Mouse (Mus musculus): ENCODE measurements around the gene Tsr2.

The Tsr2 gene

DNA sequence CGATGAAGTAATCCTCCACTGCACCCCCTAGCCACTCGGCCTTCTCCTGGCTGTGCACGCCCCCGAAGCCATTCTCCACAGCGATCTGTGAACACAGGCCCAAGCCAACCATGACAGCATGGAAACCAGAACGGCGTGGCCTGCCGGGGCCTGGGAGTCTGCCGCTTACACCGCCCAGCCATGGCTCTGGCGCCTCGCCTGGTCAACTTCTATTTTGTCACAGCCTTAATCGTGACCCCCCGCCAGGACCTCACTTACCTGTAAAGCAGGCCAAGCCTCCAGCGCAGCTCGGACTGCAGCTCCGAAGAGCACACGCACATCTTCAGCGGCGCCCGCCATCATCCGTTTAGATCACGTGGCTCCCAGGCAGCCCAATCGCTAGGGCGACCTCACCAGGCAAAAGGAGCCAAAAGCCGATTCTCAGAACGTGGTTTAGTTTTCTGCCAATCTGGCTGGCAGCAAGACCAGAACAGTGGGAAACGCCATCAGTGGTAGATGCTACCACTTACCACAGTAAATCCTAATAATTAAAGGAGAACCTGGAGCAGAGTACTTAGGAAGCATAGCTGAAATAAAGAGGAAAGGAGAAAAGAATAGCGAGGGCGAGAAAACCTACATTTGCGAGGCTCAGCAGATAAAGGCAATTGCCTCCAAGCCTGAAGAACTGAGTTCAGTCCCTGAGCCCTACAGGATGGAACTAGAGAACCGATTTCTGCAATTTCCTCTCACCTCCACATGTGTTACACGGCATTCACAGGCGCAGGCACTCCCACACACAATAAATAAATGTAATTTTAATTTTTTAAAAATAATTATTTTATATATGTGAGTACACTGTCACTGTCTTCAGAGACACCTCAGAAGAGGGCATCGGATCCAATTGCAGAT, at the start of gene Tsr2:
Gene Tsr2, minus strand, starts transcription at position 373 of the 888 bp plus-strand sequence.
- DNase-seq (ENCODE audit: extremely low read depth, insufficient read length, low spot score): peak; percentile 81

DNA sequence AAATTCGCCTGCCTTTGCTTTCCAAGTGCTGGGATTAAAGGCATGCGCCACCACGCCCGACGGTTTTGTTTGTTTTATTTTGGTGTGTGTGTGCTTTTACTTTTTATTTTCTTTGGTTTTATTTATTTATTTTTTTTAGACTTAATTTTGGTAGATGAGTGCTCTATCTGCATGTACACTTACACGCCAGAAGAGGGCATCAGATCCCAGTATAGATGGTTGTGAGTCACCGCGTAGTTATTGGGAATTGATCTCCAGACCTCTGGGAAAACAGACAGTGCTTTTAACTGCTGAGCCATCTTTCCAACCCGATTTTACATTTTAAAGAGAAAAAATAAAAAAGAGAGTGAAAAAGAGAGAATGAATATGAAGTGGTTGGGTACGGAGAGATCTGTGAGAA, 36.4 kb upstream of the Tsr2 start:
- no peak for DNase-seq (ENCODE audit: extremely low read depth, insufficient read length, low spot score)

DNA sequence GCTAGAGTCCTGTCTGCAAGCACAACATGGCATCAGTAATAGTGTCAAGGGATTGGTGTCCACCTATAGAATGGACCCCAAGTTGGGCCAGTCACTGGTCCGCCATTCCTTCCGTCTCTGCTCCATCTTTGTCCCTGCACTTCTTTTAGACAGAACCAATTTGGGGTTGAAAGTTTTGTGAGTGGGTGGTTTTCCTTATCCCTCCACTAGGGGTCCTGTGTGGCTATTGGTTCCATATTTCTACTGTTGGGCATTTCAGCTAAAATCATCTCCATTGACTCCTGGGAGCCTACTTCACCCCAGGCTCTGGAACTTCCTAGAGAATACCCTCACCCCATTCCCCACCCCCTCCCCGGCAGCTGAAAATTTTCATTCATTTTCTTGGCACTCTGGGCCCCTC, 34.1 kb upstream of the Tsr2 start:
- no peak for DNase-seq (ENCODE audit: extremely low read depth, insufficient read length, low spot score)

DNA sequence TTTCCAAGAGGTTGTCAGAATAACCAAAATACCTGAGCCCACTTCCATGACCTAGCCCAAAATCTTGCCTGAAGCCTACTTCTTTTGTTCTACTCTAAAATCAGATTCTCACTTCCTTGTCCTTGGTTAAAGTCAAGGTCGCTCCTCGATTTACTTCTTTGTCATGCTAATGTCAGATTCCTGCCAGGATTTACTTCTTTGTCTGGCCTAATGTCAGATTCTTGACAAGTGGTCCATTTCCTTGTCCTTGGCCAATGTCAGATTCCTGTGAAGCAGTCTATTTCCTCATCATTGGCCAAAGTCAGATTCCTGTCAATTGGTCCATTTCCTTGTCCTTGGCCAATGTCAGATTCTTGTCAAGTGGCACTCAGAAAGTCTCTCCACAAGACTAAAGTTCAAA, 27.6 kb upstream of the Tsr2 start:
- DNase-seq (ENCODE audit: extremely low read depth, insufficient read length, low spot score): no peak

DNA sequence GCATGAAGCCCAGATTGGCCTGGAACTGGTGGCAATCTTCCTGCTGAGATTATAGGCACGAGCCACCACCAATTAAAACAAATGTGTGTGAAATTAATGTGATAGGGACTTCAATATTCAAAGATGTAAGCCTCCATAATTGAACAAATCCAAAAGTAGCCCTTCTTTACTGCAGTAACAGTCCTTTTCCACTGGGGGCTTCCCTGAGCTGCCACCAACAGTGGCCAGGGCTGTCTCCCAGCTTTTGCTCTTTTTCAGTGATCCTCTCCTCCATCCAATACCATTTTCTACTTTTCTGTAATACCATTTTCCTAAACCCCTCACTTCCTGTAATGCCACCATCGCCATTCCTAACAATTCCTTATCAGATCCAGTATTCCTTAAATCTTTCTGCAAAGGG, 21.1 kb upstream of the Tsr2 start:
- DNase-seq (ENCODE audit: extremely low read depth, insufficient read length, low spot score): no peak

DNA sequence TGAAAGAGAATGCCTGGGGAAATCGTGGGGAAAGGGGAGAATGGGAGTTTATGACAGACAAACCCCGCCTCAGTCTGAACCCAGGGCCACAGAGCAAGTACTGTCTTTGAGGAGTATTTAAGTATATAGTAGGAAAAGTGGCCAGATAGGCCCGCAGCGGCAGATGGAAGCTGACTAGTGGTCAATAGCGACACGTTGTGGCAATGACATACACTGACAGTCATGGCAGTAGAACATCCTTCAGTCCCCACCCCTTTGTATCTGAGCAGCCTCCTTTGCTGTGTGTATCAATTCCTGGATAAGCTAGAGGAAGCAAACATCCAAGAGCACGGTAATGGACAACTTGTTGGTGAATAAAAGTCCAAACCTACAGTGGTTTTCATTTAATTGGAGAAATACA, 20.5 kb upstream of the Tsr2 start:
- DNase-seq (ENCODE audit: extremely low read depth, insufficient read length, low spot score): no peak

DNA sequence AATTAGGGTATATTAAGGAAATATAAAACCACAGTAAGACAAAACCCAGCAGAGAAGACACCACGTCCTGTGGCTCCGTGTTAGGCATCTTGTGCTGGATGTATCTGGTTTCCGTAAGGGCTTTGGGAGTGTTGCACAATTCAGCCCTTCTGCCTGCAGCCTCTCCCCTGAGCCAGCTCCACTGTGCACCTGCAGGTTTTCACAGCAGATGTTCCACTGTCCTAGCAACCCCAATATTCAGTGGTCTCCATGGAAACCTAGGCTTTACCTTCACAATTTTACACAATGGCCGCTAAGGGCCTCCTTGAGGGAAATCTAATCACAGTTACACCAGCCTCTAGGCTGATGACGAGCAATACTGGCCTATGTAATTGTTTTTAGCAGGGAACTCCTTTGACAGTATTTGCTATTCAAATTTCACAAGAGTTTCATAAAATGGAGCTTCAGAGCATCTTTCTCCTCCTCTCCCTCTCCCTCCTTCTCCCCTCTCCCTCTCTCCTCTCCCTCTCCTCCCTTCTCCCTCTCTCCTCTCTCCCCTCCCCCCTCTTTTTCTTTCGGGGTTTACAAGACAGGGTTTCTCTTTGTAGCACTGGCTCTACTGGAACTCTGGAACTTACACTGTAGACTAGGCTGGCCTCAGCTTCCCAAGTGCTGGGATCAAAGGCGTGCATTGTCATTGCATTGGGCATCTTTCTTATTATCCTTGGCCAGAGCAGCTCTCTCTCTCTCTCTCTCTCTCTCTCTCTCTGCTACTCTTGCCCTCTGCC, 11.1 kb upstream of the Tsr2 start:
- no peak for DNase-seq (ENCODE audit: extremely low read depth, insufficient read length, low spot score)

DNA sequence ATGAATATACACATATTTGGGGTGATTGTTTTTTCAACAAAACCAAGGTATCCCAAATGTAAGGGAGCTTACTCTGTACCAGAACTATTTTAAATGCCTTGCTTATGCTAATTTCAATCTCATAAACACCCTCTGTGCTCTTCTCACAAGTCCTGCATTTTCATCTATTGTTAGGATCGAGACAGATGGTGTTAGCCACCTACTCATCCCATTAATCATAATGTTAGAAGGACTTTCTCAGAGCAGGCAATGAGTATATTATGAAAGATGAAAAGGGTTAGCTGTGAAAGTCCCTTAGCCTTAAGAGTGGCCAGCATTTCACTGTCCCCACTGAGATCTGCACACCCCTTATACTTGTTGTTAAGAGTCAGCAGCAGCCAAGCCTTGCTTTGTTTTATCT, 8.9 kb downstream of the Tsr2 start:
- DNase-seq (ENCODE audit: extremely low read depth, insufficient read length, low spot score): no peak

DNA sequence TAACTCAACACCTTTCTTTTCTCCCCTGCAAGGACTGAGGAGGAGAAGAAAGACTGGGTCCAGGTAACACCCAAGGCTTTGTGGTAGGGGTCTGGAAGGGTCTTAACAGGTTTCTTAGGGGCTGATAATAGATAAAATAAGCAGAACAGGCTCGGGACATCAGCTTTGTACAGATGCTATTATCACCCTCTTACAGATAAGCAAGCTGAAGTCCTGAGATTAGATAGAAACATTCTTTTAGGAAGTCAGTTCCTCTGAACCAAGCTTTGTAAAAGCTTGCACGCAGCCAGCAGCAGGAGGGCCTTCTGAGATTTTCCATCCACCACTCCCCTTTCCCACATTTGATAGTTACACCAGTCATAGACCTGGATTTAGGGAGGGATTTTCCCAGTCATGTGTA, 10.7 kb downstream of the Tsr2 start:
- no peak for DNase-seq (ENCODE audit: extremely low read depth, insufficient read length, low spot score)

DNA sequence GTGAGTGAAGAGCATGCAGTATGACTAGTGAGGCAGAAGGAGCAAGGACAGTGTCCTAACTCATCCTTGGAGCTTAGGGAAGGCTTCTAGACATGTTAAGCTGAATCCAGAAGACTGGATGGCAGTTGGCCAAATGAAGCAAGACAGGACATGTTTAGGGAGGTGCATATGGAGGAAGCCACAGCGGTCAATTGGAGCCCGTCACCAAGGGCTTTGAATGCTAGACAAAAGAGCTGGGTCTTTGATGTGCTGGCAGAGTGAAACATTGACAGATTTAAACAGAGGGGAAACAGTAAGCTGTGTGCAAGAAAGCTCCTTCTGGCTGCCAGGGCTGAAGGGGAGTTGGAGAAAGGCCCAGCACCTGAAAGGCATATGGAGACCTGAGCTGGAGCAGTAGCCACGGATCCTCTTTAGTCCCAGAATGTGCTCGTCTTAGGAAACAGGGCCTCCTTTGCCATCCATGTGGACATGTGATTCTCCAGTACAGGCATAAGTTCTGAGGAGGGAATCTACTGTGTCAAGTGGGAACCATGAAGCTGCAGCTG, 19.3 kb downstream of the Tsr2 start:
- DNase-seq (ENCODE audit: extremely low read depth, insufficient read length, low spot score): no peak

DNA sequence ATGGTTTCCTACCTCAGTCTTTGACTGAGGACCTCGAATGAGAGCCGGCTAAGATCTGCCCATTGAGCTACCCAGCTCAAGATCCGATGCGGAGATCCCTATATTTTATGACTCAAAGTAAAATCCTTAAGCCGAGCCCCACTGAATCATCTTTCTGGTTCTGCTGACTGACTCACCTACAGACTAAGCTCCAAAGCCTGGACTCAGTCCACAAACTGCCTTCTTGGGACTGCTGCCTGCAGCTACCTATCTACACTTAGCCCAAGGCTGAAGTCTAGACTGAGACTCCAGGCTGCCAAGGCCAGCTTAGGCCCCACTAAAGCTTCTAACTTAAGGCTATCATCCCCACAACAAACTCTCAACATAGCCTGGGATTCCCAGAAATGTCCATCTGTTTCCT, 20.3 kb downstream of the Tsr2 start:
- no peak for DNase-seq (ENCODE audit: extremely low read depth, insufficient read length, low spot score)

DNA sequence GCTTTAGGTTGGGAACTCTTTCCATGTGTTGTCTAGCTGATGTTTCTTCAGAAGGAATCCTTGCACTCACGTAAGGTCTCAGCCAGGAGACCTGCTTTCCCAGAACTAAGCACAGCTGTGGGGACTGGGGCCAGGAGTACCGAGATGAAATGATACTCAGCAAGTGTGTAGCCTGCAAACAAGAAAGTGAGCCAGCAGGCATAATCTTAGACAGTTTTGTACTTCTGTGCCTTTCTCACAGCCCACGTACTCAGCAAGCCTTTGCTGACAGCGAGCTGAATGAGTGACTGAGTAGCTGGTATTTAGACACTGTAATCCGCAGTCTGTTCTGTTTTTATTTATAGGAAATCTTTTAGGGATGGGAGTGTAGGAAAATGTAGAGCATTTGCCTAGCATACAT, 28.5 kb downstream of the Tsr2 start:
- DNase-seq (ENCODE audit: extremely low read depth, insufficient read length, low spot score): no peak

DNA sequence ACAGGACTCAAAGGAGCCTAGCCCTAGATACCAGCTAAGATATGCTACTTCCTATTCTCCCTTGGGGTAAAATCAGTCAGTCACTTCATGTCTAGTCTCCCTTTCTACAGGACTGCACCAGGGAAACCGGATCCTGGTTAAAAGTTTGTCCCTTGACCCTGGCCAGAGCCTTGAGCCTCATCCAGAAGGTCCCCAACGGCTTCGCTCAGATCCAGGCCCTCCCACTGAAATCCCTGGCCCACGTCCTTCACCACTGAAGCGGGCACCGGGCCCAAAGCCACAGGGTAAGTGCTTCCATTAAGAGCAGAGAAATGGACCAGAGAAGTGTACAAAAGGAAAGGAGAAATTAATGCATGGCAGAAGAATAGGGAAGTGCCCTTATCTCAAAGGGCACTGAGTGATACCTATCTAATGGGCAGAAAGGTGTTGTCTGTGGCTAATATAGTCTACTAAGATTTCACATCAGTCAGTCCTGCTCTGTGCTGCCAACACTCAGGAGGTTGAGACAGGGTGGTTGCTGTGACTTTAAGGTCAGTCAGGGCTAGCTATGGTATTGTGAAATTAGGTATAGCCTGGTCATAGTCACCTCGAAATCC, 30.2 kb downstream of the Tsr2 start:
- no peak for DNase-seq (ENCODE audit: extremely low read depth, insufficient read length, low spot score)

DNA sequence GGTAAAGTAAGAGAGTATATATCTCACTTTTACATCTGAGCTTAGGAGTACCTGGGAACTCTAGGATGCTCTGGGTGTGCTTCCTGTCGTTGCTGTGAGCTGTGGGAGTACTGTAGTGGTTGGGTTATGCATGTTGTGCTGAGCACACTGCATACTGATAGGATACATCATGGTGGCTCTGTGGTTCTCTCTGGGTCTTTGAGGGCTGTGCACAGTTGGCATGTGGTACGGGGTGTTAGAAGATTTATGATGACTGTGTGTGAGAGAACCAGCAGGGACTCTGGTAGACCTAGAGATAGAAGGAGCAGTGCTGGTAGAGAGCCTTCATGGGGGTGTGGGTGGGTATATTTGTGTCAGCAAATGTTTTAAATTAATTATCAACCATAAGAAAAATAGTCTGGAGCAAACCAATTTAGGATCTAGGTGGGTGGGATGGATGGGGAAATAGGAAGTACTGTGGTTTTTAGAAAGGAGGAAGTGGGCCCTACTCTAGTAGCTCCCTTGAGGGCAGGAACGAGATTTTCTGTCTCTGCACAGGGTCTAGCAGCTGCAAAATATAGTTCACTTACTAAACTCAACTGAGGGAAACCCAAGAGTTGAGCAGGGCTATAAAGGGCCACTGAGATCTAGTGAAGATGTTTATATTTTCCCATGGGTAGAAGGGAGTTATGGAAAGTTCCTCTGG, 34.6 kb downstream of the Tsr2 start:
- DNase-seq (ENCODE audit: extremely low read depth, insufficient read length, low spot score): no peak

DNA sequence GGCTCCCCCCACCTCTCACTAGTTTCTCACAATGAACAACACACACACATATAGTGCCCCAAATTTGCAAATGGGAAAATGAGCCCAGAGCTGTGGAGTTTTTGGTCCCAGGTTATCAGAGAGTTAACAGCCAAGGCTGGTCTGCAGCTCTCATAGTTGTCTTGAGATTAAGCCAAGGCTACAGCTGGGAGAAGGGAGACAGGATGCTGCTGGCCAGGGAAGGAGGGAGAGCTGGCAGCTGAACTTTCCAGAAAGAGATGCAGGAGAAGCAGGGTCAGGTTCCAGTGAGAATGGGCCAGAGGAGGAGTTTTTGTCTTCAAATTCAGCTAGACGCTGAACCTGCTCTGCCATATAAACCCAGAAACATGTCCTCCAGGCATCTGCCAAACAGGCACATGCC, 37.0 kb downstream of the Tsr2 start:
- no peak for DNase-seq (ENCODE audit: extremely low read depth, insufficient read length, low spot score)

DNA sequence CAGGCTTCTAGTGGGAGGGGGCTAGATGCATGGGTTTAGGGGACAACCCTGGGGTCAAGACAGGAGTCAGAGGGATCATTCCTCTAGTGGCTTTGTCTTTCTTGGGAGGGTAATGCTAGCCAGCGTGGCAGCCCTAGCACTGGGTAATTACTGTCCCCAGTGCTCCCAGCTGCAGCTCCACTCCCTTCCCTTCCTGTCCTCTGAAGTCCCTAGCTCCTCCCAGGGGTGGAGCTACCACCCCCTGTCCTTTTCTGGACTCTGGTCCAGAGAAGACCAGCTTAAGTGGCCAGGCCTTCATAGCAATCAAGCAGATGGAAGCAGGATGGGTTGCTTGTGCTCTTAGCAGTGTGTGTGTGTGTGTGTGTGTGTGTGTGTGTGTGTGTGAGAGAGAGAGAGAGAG, 40.8 kb downstream of the Tsr2 start:
- DNase-seq (ENCODE audit: extremely low read depth, insufficient read length, low spot score): no peak

DNA sequence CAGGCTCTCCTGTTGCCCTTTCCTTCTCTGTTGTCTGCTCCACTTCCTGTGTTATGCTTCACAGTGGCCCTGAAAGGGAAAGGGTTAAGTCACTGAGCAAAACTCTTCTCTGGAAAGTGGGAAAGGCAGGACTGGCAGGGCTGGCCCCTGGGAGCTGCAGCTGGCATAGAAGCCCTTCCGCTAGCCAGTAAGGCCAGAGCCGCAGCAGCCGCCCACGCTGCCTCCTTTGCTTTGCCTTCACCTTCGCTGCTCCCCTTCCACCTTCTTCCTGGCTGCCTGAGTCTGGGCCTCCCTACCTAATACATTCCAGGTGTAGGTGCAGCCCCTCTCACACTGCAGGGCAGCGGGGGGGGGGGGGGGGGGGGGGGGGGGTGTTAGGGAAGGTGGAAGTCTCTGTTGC, 41.9 kb downstream of the Tsr2 start:
- DNase-seq (ENCODE audit: extremely low read depth, insufficient read length, low spot score): no peak

DNA sequence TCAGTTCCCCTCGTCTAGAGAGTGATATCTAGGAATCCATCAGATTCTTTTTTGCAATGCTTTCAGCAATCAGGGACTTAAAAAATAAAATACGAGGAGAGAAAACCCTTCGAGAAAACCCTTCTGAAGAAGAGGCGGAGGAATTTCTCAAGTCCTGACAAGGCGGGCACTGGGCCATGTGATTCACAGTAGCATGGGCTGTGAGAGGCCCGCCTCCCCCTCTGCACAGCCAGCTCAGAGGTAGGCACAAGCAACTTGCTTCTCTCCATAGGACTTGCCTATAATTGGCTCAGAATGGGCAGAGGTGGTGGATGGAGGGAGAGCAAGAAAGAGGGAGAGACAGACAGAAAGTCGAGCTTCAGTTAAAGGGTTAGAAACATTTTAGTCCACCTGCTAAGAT, 46.0 kb downstream of the Tsr2 start:
- DNase-seq (ENCODE audit: extremely low read depth, insufficient read length, low spot score): peak; percentile 46

DNA sequence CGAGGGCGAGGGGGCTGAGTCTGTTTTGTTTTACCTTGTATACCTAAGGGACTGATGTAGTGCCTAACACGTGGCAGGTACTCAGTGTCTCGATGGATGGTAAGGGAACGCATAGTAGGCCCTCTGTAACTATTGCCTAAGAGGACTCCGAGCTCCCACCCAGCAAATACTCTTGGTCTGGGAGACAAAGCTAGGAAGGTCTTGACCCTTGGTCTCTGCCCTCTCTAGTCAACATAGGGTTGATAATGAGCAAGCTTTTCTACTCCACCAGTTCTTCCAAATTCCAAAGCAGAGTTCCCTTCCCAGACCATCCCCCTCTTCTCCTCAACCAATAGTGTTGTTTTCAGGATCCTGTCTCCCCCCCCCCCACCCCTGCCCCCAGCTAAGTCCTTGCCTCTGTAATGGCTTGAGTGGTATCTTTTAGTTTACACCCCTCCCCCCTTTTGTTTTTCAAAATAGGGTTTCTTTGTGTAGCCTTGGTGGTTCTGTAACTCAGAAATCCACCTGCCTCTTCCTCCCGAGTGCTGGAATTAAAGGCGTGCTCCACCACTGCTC, 46.6 kb downstream of the Tsr2 start:
- no peak for DNase-seq (ENCODE audit: extremely low read depth, insufficient read length, low spot score)

DNA sequence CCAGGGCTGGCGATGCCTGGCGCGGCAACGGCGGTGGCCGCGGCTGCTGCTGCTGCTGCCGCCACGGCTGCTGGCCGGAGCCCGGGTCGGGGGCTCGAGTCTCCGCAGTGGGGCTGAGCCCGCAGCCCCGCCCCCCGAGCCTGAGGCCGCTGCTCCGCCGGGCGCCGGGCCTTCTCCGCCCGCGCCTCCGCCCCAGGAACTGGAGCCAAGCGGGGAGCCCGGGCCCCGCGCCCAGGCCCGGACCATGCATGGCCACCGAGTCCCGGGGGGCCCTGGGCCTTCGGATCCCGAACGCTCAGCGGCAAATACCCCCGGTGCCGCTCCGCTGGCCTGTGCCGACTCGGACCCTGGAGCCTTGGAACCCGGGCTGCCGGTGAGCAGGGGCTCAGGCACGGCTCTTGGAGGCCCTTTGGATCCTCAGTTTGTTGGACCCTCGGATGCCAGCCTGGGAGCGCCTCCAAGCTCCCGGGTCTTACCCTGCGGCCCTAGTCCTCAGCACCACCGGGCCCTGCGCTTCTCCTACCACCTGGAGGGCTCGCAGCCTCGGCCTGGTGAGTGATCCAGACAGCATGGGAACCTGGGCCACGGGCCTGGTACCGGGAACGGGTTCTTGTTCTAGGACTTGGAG, 48.8 kb downstream of the Tsr2 start:
- DNase-seq (ENCODE audit: extremely low read depth, insufficient read length, low spot score): peak; percentile 66

All from 3134 (cell line).